Mouse (Mus musculus) liver, embryonic 14.5 days (tissue): ENCODE measurements around the gene Foxk1.

Experiments
- CTCF ChIP-seq: IDR thresholded peaks from 2 replicates; pipeline ENCODE4 v1.5.1; 2016; ENCODE audit warnings: antibody characterized with exemption, low read depth, control low read depth
- EP300 ChIP-seq: IDR thresholded peaks from 2 replicates; pipeline ENCODE4 v1.6.1; 2016; ENCODE audit warnings: antibody characterized with exemption, low read depth

- TF ChIP-seq CTCF (no peak), EP300 (no peak)
These were observed 42.2 kb downstream of the Foxk1 start for GRCm38 (mm10) chr5:142443514-142443913.
